Mouse (Mus musculus) liver, adult 2 months (tissue): Measurements from ENCODE around the gene Btk.

Source experiments
- CTCF ChIP-seq: fragments of 200-500 bp; IDR thresholded peaks from 2 replicates; pipeline ENCODE4 v1.5.1; 2011; ENCODE audit warnings: low read depth, low read length, control low read depth
- POLR2A ChIP-seq: fragments of 200-500 bp; IDR thresholded peaks from 2 replicates; pipeline ENCODE4 v1.6.1; 2011; ENCODE audit warnings: low read length, control low read depth; ENCODE audit not compliant: insufficient read depth; ENCODE audit errors: extremely low read depth

DNA sequence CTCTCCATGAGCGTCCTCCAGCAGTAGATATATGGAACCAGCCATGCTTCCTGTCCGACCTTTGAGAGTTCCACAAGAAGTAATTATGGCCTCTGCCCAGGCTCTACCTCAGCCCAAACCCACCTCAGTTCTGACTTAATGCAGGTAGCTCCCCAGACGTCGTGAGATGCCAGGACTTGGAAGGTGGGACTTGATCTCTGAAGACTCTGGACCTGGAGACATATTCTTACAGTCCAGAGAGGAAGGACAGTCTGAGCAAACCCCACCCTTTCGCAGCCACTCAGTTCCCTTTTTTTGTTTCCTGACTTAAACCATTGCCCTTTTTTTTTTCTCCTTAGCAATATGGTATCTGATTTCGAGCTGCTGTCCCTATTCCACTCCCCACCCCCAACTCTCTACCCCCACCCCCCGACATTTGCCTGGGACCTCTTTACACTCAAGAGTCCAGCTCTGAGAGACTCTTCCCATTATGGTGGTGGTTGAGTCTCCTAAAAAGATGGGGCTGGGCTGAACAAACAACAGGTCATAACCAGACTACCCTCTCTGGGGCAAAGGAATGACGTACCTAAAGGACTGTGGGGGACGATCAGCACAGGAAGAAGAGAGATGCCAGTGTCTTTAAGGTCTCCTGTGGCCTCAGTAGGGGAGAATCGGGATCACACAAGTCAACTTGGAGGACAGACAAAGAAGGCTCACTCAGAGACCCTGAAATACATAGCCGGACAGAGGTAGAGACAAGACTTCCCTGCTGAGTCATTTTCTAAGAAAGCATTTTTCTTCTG is at the start of gene Btk:
- TF ChIP-seq CTCF, result no peak
- no peak for TF ChIP-seq POLR2A
